Mouse (Mus musculus): ENCODE results near the gene Ints3.

The Ints3 gene

DNA sequence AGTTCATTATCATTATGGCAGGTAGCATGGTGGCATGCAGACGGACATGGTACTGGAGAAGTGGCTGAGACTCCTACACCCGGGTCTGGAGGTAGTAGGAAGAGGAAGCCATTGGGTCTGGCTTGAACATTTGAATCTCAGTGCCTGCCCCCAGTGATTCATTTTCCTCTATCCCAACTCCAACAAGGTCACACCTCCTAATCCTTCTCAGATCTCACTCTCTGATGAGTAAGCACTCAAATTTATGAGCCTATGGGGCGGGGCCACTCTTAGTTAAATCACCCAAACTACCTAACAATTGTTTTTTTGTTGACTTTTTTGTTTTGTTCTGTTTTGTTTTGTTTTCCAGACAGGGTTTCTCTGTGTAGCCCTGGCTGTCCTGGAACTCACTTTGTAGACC lies 10.6 kb upstream of the Ints3 start:
- DNase-seq, result no peak

GRCm38 (mm10) chr3:90440756-90441155 lies 7.3 kb upstream of the Ints3 start:
- DNase-seq, result no peak

DNA sequence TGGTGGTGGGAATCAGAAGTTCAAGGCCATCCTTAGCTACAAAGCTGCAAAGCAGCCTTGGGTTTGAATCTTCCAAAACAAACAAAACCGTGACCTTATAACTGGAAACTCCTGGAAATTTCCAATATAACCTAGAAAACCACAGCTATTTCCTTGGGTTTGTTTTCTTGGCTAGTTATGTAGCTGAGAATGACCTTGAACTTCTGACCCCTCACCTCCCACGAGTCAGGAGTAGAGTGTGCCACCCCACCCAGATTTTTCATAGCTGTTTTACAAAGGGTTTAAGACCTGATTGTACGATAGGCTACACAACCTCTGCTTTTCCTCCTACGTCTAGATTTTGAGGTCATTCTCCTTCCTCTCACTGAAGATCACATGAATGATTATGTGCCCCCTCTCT lies 3.7 kb upstream of the Ints3 start:
- DNase-seq, result no peak

- peak; percentile 90 for DNase-seq
These were observed 780 bp upstream of the Ints3 start for GRCm38 (mm10) chr3:90434073-90434730.

DNA sequence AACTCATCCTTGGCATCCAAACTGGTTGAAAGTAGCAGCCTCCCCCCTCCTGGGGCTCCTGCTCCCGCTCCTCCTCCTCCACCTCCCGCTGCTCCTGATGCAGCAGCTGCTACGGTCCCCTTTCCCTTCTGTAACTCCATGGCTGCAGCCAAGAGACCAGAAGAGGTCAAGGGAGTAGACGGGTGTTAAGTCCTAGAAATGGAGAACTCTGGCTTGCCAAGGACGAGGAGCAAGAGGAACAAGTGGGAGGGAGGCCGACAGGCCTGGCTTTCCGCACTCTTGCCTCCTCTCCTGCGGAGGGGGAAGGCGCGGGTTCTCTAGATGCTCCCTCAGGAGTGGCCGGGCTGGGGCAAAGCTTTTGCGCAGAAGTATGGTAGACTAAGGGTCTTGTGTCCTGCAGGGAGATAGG lies 607 bp downstream of the Ints3 start:
- peak; percentile 42 for DNase-seq

- no peak for DNase-seq
These were observed 1.1 kb downstream of the Ints3 start for GRCm38 (mm10) chr3:90432348-90432747.

GRCm38 (mm10) chr3:90429576-90429975 lies 3.8 kb downstream of the Ints3 start:
- peak; percentile 20 for DNase-seq

GRCm38 (mm10) chr3:90428186-90428585 lies 5.2 kb downstream of the Ints3 start:
- peak; percentile 40 for DNase-seq

DNA sequence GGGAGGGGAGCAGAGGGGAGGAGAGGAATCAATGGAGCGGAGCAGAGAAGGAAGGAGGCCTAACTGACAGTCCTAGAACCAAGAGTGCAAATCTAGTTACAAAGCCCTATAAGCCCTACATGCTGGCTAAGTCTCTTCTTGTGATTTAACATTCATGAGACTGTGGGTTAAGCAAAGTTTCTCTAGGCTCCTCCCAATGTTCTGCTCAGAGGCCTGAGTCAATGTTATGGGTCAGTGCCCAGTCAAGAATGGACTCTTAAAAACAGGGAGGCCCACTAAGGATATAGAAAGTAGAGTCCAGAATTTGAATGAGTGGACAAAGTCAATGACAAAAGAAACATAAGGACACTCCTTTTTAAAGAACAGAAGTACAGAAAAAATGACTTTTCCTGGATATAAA lies 5.8 kb downstream of the Ints3 start:
- DNase-seq, result peak; percentile 22

DNA sequence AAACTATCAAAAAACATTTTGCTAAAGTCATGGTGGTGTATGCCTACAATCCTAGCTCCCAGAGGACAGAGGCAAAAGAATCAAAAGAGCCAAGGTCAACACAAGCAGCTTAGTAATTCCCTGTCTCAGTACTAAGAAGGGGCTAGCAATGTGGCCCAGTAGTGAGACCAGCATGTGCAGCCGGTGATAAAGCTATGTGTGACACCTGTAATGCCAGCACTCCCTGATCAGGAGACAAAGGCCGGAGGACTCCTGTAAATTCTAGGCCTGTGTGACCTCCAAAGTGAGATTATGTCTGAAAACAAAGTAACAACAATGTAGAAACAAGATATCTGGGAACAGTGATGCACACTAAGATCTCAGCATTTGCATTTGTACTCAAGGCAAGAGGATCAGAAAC lies 7.9 kb downstream of the Ints3 start:
- no peak for DNase-seq

- no peak for DNase-seq
These were observed 9.9 kb downstream of the Ints3 start for GRCm38 (mm10) chr3:90423549-90423948.

DNA sequence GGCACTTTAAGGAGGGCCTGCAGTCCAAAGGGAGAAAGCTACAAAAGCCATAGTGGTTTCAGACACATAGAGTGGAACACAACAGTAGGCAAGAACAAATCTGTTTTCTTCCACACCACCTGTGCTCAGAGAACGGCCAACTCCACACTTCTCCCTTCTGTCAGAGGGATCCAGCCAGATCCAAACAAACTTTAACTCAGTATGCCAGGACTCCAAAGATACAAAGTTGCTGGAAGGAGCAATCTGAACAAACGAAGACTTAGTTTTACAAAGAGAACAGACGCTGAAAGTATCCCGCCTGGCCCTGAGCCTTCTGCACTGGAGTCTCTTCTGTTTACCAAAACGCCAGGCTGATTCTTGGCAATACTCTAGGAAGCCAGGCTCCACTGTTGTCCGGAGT lies 12.7 kb downstream of the Ints3 start:
- peak; percentile 17 for DNase-seq

GRCm38 (mm10) chr3:90413011-90413396 lies 20.4 kb downstream of the Ints3 start:
- no peak for DNase-seq

GRCm38 (mm10) chr3:90412312-90413010 lies 21.0 kb downstream of the Ints3 start:
- peak; percentile 84 for DNase-seq

DNA sequence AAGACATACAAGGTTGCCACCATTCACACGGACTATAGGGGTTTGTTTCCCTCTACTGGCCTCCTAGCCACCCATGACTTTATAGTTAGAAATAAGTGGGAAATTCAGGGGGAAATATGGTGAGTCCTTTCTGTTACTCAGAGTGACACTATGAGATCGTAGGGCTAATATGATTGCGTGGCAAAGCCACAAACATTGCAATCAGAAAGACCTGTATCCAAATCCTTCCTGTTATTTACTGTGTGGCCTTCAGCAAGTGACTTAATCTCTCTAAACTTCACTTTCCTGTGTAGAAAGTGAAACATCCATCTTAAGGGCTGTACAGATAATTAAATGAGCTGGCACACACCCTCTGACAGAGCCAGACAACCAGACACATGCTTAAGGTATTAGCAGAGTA lies 24.7 kb downstream of the Ints3 start:
- DNase-seq, result no peak

- DNase-seq, result no peak
These were observed 27.0 kb downstream of the Ints3 start for GRCm38 (mm10) chr3:90406414-90406813.

- DNase-seq, result no peak
These were observed 28.8 kb downstream of the Ints3 start for GRCm38 (mm10) chr3:90404609-90405008.

- no peak for DNase-seq
These were observed 29.3 kb downstream of the Ints3 start for GRCm38 (mm10) chr3:90404121-90404520.

DNA sequence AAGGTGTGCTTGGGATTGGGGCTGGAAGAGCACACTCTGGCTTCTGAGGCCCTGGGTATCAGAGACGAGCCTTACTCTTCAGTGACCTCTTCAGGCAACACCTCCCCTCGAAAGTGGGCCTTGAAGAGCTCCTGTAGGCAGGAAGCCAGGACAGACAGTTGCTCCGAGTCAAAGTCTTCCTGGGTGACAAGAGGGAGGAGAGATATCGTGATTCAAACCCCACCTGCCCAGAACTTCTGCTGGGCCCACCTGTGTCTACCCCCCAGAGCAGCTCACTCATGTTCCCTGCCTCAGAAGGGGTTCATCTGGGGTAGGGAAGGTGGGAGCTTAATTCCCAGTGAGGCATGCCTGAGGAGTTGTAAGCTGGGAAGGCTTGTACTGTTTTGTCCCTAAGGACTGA lies 32.4 kb downstream of the Ints3 start:
- DNase-seq, result no peak

- peak; percentile 51 for DNase-seq
These were observed 37.8 kb downstream of the Ints3 start for GRCm38 (mm10) chr3:90395629-90396028.

GRCm38 (mm10) chr3:90392661-90393060 lies 40.8 kb downstream of the Ints3 start:
- DNase-seq, result no peak

- no peak for DNase-seq
These were observed 41.5 kb downstream of the Ints3 start for GRCm38 (mm10) chr3:90391941-90392340.

GRCm38 (mm10) chr3:90391004-90391403 lies 42.4 kb downstream of the Ints3 start:
- no peak for DNase-seq

Data from lung, postnatal 36 days (tissue).